Mouse (Mus musculus): ENCODE measurements around the gene Timm17a. TPM values are rescaled to one million over a fixed set of nuclear protein-coding genes. Genes with fewer than 3 reads are reported as not detected.

Timm17a gene
- polyA plus RNA-seq, 1 experiment from 2014 or later, result 165 TPM

- DNase-seq (ENCODE audit: low spot score) (no peak), ATAC-seq (replicated peaks; ENCODE audit: low FRiP score) (no peak)
- H3K9ac ChIP-seq (ENCODE audit: low read length), result no peak overlapping the region
- no peaks in the 10 kb centered on the region for H3K27me3 ChIP-seq (ENCODE audit: control insufficient read depth, insufficient read depth, low read length)
- WGBS, result 91% methylated on average over 5 of the region's 5 CpGs
- peaks cover 11% of the 10 kb centered on the region for H3K36me3 ChIP-seq (ENCODE audit: control insufficient read depth, insufficient read depth, low read length)
- H3K4me2 ChIP-seq (ENCODE audit: low read depth, low read length, severe bottlenecking), result no peak overlapping the region
- no peaks in the 10 kb centered on the region for H3K9me3 ChIP-seq (ENCODE audit: control insufficient read depth, low read length)
- no peak overlapping the region for H3K4me3 ChIP-seq (ENCODE audit: low read depth, low read length)
- H3K4me1 ChIP-seq (replicated peaks; ENCODE audit: control insufficient read depth, insufficient read depth, low read length), result no peaks in the 10 kb centered on the region
- H3K27ac ChIP-seq (ENCODE audit: low read depth, low read length), result no peak overlapping the region
Measured at GRCm38 (mm10) chr1:135265834-135266233, 47.7 kb downstream of the Timm17a start.

DNA sequence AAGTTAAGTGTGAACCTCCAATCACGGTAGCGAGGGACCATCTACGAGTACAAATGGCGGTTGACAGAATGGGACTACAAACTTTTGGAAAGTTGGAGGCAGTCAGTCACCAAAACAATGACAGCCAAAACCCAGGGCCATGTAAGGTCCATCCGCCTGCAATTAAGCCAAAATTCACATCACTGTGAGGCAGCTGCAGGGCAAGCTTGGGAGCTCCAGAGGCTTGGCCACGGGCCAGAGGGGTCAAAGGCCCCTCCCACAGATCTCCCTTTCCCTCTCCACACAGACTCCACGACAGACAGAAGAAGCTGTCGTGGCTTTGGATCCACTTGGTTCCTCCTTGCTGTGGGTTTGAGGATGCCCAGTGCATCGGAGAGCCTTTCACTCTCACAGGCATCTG lies 50.3 kb downstream of the Timm17a start:
- WGBS, result 88% methylated on average over 9 of the region's 9 CpGs
- Histone ChIP-seq H3K36me3 (ENCODE audit: control insufficient read depth, insufficient read depth, low read length) (peaks cover 11% of the 10 kb centered on the region), H3K4me1 (replicated peaks; ENCODE audit: control insufficient read depth, insufficient read depth, low read length) (peaks cover 4% of the 10 kb centered on the region; the same call in 1 of the 2 replicates), H3K4me2 (ENCODE audit: low read depth, low read length, severe bottlenecking) (no peak overlapping the region), H3K9me3 (ENCODE audit: control insufficient read depth, low read length) (no peaks in the 10 kb centered on the region), H3K4me3 (ENCODE audit: low read depth, low read length) (no peak overlapping the region), H3K27ac (ENCODE audit: low read depth, low read length) (no peak overlapping the region), H3K27me3 (ENCODE audit: control insufficient read depth, insufficient read depth, low read length) (no peaks in the 10 kb centered on the region), H3K9ac (ENCODE audit: low read length) (no peak overlapping the region)
- DNase-seq (ENCODE audit: low spot score) (no peak), ATAC-seq (replicated peaks; ENCODE audit: low FRiP score) (no peak)

- Histone ChIP-seq H3K36me3 (ENCODE audit: control insufficient read depth, insufficient read depth, low read length) (peaks cover 11% of the 10 kb centered on the region), H3K4me1 (replicated peaks; ENCODE audit: control insufficient read depth, insufficient read depth, low read length) (peaks cover 6% of the 10 kb centered on the region; the same call in 1 of the 2 replicates), H3K9ac (ENCODE audit: low read length) (no peak overlapping the region), H3K27ac (ENCODE audit: low read depth, low read length) (no peak overlapping the region), H3K9me3 (ENCODE audit: control insufficient read depth, low read length) (no peaks in the 10 kb centered on the region), H3K4me2 (ENCODE audit: low read depth, low read length, severe bottlenecking) (no peak overlapping the region), H3K27me3 (ENCODE audit: control insufficient read depth, insufficient read depth, low read length) (no peaks in the 10 kb centered on the region), H3K4me3 (ENCODE audit: low read depth, low read length) (no peak overlapping the region)
- DNase-seq (ENCODE audit: low spot score), result no peak
- 80% methylated on average over 3 of the region's 3 CpGs for WGBS
- no peak for ATAC-seq (replicated peaks; ENCODE audit: low FRiP score)
Measured at GRCm38 (mm10) chr1:135262329-135262728, 51.2 kb downstream of the Timm17a start.

- Histone ChIP-seq H3K36me3 (ENCODE audit: control insufficient read depth, insufficient read depth, low read length) (peaks cover 11% of the 10 kb centered on the region), H3K9me3 (ENCODE audit: control insufficient read depth, low read length) (no peaks in the 10 kb centered on the region), H3K4me1 (replicated peaks; ENCODE audit: control insufficient read depth, insufficient read depth, low read length) (peaks cover 6% of the 10 kb centered on the region; the same call in 1 of the 2 replicates), H3K27ac (ENCODE audit: low read depth, low read length) (no peak overlapping the region), H3K9ac (ENCODE audit: low read length) (no peak overlapping the region), H3K4me2 (ENCODE audit: low read depth, low read length, severe bottlenecking) (no peak overlapping the region), H3K27me3 (ENCODE audit: control insufficient read depth, insufficient read depth, low read length) (no peaks in the 10 kb centered on the region), H3K4me3 (ENCODE audit: low read depth, low read length) (no peak overlapping the region)
- DNase-seq (ENCODE audit: low spot score), result no peak
- ATAC-seq (replicated peaks; ENCODE audit: low FRiP score), result no peak
- 77% methylated on average over 6 of the region's 6 CpGs for WGBS
Measured at GRCm38 (mm10) chr1:135260931-135261330, 52.6 kb downstream of the Timm17a start.

- H3K4me3 ChIP-seq (ENCODE audit: low read depth, low read length), result peak overlapping the region; percentile 16; the same call in 1 of the 2 replicates
- peaks cover 5% of the 10 kb centered on the region for H3K36me3 ChIP-seq (ENCODE audit: control insufficient read depth, insufficient read depth, low read length)
- ATAC-seq (replicated peaks; ENCODE audit: low FRiP score), result peak; percentile 67
- WGBS, result 1% methylated on average over 10 of the region's 10 CpGs
- DNase-seq (ENCODE audit: low spot score), result peak; percentile 90
- no peaks in the 10 kb centered on the region for H3K27me3 ChIP-seq (ENCODE audit: control insufficient read depth, insufficient read depth, low read length)
- H3K9ac ChIP-seq (ENCODE audit: low read length), result peak overlapping the region; percentile 14; the same call in 1 of the 2 replicates
- H3K9me3 ChIP-seq (ENCODE audit: control insufficient read depth, low read length), result no peaks in the 10 kb centered on the region
- peak overlapping the region; percentile 45; the same call in 1 of the 2 replicates for H3K4me2 ChIP-seq (ENCODE audit: low read depth, low read length, severe bottlenecking)
- peaks cover 6% of the 10 kb centered on the region; the same call in 1 of the 2 replicates for H3K4me1 ChIP-seq (replicated peaks; ENCODE audit: control insufficient read depth, insufficient read depth, low read length)
- no peak overlapping the region for H3K27ac ChIP-seq (ENCODE audit: low read depth, low read length)
Measured at GRCm38 (mm10) chr1:135259128-135259436, 54.5 kb downstream of the Timm17a start.

- peak; percentile 61 for DNase-seq (ENCODE audit: low spot score)
- Histone ChIP-seq H3K27me3 (ENCODE audit: control insufficient read depth, insufficient read depth, low read length) (no peaks in the 10 kb centered on the region), H3K27ac (ENCODE audit: low read depth, low read length) (no peak within 1 kb of the TSS), H3K4me1 (replicated peaks; ENCODE audit: control insufficient read depth, insufficient read depth, low read length) (peaks cover 6% of the 10 kb centered on the region; the same call in 1 of the 2 replicates), H3K4me2 (ENCODE audit: low read depth, low read length, severe bottlenecking) (peak within 1 kb of the TSS; percentile 45), H3K9me3 (ENCODE audit: control insufficient read depth, low read length) (no peaks in the 10 kb centered on the region), H3K36me3 (ENCODE audit: control insufficient read depth, insufficient read depth, low read length) (peaks cover 4% of the 10 kb centered on the region), H3K4me3 (ENCODE audit: low read depth, low read length) (peak within 1 kb of the TSS; percentile 16; the same call in 1 of the 2 replicates), H3K9ac (ENCODE audit: low read length) (peak within 1 kb of the TSS; percentile 14)
- WGBS, result 4% methylated on average over 19 of the region's 19 CpGs
- ATAC-seq (replicated peaks; ENCODE audit: low FRiP score), result peak; percentile 68
Measured at GRCm38 (mm10) chr1:135258380-135259127, 55.0 kb downstream of the Timm17a start, which contains the start of gene Elf3. Gene Elf3 (minus strand): TSS chr1:135258568.

DNA sequence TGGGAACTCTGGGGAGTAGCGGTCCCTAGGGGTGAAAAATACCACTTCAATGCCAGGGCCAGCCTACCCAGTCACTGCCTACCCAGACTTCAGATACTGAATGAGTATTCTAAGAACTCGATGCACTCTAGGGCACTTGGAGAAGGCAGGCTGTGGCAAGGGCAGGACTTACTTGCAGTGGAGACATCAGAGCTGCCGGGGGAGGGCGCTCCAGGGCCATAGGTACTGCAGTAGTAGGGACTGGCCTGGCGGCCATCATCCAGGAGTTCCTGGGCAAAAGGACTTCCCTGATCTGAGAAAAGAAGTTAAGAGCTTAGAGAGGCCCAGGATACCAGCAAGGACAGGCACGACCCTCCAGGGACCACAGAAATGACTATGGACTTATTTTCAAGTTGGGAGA lies 57.3 kb downstream of the Timm17a start:
- no peak overlapping the region for H3K9ac ChIP-seq (ENCODE audit: low read length)
- no peaks in the 10 kb centered on the region for H3K27me3 ChIP-seq (ENCODE audit: control insufficient read depth, insufficient read depth, low read length)
- H3K27ac ChIP-seq (ENCODE audit: low read depth, low read length), result no peak overlapping the region
- H3K4me1 ChIP-seq (replicated peaks; ENCODE audit: control insufficient read depth, insufficient read depth, low read length), result peaks cover 8% of the 10 kb centered on the region; the same call in 1 of the 2 replicates
- no peaks in the 10 kb centered on the region for H3K36me3 ChIP-seq (ENCODE audit: control insufficient read depth, insufficient read depth, low read length)
- ATAC-seq (replicated peaks; ENCODE audit: low FRiP score) (no peak), DNase-seq (ENCODE audit: low spot score) (no peak)
- 79% methylated on average over 6 of the region's 6 CpGs for WGBS
- no peak overlapping the region for H3K4me3 ChIP-seq (ENCODE audit: low read depth, low read length)
- H3K9me3 ChIP-seq (ENCODE audit: control insufficient read depth, low read length), result no peaks in the 10 kb centered on the region
- no peak overlapping the region for H3K4me2 ChIP-seq (ENCODE audit: low read depth, low read length, severe bottlenecking)

DNA sequence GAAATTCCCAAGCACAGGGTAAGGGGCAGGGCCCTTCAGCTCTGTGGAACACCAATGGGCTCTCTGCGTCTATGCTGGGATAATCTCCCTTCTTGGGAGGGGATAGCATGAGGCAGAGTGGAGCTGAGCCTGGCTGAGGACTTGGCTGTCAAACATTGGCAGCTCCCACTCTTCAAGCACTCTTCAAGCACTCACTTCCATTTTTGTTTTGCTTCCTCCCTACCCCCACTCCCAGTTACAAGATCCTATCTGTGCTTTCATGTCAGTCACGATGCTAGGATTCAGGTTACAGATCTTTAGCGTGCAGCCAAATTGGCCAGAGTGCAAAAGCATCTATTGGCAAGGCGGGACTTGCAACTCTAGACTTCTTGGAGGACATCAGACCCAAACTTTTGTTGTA lies 60.7 kb downstream of the Timm17a start:
- DNase-seq (ENCODE audit: low spot score) (no peak), ATAC-seq (replicated peaks; ENCODE audit: low FRiP score) (no peak)
- WGBS, result 60% methylated on average over 4 of the region's 4 CpGs
- Histone ChIP-seq H3K4me1 (replicated peaks; ENCODE audit: control insufficient read depth, insufficient read depth, low read length) (peaks cover 6% of the 10 kb centered on the region; the same call in 1 of the 2 replicates), H3K27ac (ENCODE audit: low read depth, low read length) (no peak overlapping the region), H3K9me3 (ENCODE audit: control insufficient read depth, low read length) (no peaks in the 10 kb centered on the region), H3K4me3 (ENCODE audit: low read depth, low read length) (no peak overlapping the region), H3K9ac (ENCODE audit: low read length) (no peak overlapping the region), H3K36me3 (ENCODE audit: control insufficient read depth, insufficient read depth, low read length) (no peaks in the 10 kb centered on the region), H3K27me3 (ENCODE audit: control insufficient read depth, insufficient read depth, low read length) (no peaks in the 10 kb centered on the region), H3K4me2 (ENCODE audit: low read depth, low read length, severe bottlenecking) (no peak overlapping the region)

DNA sequence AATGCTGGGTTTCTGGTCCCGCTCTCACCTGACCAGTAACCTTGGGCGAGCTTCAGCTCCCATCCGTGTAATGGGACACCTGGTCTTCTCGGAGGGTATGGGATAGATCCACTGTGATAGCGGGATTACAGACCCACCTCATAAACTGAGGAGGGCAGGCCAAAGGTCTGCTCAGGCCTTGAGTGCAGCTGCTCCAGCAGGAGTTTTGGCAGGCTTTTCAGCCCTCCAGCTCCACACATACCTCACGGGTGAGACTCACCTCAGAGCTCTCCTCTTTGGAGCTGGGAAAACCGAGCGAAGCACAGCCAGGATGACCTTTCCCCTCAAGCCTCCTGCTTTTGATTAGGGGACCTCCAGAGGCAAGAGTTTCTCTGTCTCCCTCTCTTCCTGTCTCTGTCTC lies 62.2 kb downstream of the Timm17a start:
- Histone ChIP-seq H3K27ac (ENCODE audit: low read depth, low read length) (no peak overlapping the region), H3K9me3 (ENCODE audit: control insufficient read depth, low read length) (no peaks in the 10 kb centered on the region), H3K4me2 (ENCODE audit: low read depth, low read length, severe bottlenecking) (no peak overlapping the region), H3K9ac (ENCODE audit: low read length) (no peak overlapping the region), H3K4me1 (replicated peaks; ENCODE audit: control insufficient read depth, insufficient read depth, low read length) (peaks cover 6% of the 10 kb centered on the region; the same call in 1 of the 2 replicates), H3K4me3 (ENCODE audit: low read depth, low read length) (no peak overlapping the region), H3K36me3 (ENCODE audit: control insufficient read depth, insufficient read depth, low read length) (no peaks in the 10 kb centered on the region), H3K27me3 (ENCODE audit: control insufficient read depth, insufficient read depth, low read length) (no peaks in the 10 kb centered on the region)
- WGBS, result 81% methylated on average over 8 of the region's 8 CpGs
- ATAC-seq (replicated peaks; ENCODE audit: low FRiP score), result no peak
- no peak for DNase-seq (ENCODE audit: low spot score)
